Mouse (Mus musculus) G1E-ER4 (cell line): ENCODE results near the gene Tmtc2. TPM values are rescaled to one million over a fixed set of nuclear protein-coding genes. Genes with fewer than 3 reads are reported as not detected.

Experiments used
- GATA1 ChIP-seq: IDR thresholded peaks from one replicate; pipeline ENCODE4 v1.8.0; 2012; ENCODE audit warnings: low read length, inconsistent platforms
- polyA plus RNA-seq: library from polyadenylated mRNA; stranded (reverse); fragments of >175 nt; gene quantifications from 2 replicates; pipeline ENCODE4 v1.2.3, GENCODE M21; 2012

Tmtc2 gene
- polyA plus RNA-seq, 1 experiment, result 0.45 TPM

DNA sequence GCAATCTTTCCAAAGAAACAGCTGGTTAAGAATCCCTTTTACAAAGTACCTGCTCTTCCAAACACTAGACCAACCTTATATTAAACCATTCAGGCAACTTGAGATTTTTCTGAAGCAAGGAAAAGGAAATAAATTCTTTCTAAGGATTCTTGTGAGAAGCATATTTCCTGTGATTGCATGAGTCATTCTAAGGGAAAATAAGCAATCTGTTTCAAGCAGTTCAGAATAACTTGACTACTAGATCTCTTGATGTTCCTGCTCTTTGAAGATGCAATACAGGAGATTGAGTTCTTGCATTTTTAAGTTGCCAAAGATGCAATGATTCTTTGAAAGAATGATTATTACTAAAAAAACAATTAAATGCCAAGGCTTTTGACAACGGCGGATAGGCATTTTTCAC, 345.6 kb downstream of the Tmtc2 start:
- TF ChIP-seq GATA1, result no peak

DNA sequence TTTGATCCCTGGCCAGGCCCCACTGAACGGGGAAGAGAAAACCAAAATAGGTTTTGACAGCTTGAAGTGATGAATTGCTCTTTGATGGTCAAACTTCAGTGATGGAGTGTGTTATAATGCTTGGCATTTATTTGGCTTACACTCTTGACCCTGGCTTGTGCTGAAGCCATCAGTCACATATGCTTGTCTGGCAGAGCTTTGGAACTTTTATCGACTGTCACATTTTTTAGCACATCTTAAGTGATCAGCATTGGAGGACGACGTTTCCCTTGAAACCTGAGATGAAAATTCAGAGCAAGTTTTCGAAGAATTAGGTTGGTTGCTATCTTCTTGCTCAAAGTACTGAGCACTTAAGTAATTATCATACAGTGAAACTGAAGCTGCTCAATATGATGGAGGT, 346.6 kb downstream of the Tmtc2 start:
- no peak for TF ChIP-seq GATA1

DNA sequence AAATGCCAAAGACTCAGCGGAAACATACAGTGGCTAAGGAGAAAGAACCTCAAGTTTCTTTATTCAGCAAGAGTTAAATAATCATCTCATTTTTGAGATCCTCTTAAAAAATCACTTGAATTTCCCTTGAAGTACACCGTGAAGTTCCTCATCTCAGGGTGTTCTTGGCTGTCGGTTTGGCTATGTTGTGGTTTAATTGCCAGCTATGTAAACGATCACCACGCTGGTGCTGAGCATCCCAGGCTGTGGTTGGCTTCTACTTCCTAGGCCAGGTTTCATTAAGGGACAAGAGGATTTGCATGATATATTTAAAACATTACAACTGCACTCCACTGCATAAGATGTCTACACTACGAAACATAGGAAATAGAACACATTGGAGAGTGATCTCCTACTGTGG, 348.5 kb downstream of the Tmtc2 start:
- no peak for TF ChIP-seq GATA1

DNA sequence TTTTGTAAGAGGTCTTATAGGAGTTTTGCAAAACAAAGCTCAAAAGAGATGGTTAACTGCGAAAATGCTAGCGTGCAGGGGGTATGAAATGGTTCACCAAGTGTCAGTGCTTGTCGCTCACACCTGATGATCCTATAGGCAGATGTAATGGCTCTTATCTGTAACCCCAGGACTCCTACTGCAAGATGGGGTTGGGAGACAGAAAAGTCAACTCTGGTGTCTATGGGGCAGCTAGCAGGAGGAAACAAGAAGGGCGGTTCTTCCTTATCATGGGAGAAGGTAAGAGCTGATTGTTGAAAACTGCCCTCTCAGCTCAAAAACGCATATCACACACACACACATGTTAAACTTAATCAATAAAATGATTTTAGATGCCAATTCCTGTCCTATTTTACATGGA, 351.3 kb downstream of the Tmtc2 start:
- peak; percentile 71 for TF ChIP-seq GATA1

DNA sequence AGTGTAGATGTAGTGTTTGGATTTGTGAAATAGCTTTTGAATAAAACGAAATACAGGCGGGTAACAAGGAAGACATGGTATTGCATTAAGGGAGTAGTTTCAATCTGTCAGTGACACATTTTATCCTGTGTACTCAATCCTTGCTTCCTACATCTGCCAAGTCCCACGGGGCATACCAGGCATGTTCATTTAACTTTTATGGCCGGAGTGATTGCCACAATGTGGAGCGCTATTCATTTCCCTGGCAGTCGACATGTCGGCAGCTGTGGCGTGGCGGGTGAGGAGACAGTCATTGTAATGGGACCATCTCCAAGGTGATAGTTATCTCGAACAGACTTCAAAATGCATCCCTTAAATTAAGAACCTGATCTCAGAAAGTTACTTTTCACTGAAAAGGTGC, 372.8 kb downstream of the Tmtc2 start:
- TF ChIP-seq GATA1, result no peak

DNA sequence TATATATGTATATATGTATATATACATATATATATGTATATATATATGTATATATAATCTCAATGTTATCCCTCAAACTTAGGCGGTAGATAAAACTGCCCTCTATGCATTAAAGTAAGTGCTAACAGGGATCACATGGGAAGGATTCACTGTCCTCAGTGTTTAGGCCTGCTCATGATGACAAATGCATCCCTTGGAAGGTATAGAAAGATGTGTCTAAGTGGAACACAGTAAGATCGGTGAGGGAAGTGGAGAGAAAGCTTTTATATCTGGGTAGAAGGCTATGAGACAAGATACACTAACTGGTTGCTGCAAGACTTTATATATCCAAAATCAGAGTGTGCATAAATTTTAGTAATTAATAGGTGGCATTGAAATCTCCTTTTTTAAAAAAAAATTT, 373.6 kb downstream of the Tmtc2 start:
- no peak for TF ChIP-seq GATA1

DNA sequence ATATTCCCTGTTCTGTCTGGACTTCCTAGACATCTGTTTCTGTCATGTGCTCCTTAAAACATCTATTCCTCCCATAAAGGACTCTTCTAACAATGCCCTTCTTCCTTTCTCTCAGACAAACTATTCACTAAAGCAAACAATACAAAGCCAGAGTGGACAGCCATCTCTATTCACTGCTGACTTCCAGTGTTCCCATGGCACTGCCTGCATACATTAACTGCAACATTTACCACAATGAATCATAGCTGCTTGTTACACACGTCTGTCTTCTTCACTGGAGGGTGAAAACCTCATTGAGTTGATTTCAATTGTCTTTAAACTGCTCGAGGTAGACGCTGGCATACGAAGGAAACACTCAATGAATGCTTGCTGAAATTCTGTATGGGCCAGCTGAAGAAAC, 374.2 kb downstream of the Tmtc2 start:
- TF ChIP-seq GATA1, result no peak

DNA sequence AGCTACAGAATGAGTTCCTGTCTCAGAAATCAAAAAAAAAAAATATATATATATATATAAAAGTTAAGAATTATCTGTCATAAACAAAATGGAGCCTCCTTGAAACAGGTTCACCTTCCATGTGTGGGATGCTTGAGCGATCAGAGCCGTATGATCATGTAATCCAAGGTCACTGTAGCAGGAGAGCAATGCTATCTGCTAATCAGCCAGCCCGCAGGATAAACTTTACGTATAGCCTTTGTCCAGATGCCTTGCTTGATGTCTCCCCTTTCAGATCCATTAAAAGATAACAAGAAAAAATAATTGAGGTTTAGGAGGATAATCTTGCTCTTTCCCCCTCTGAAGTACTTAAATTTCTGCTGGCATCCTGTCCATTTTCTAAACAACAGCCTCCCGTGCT, 374.7 kb downstream of the Tmtc2 start:
- TF ChIP-seq GATA1, result no peak

DNA sequence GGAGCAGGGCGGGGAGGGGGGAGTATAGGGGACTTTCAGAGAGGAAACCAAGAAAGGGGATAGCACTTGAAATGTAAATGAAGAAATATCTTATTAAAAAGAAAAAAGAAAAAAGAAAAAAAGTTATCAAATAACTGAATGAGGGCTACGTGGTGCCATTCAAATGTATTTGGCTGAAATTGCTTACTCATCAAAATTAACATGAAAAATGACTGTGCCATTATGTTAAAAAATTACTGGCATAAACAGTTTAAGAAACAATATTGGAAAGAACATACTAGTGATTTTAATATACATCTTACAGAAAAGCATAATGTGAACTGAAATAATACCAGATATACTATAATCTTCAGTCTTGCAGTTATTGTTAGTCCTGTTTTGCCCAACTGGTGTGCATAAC, 378.9 kb downstream of the Tmtc2 start:
- TF ChIP-seq GATA1, result no peak

DNA sequence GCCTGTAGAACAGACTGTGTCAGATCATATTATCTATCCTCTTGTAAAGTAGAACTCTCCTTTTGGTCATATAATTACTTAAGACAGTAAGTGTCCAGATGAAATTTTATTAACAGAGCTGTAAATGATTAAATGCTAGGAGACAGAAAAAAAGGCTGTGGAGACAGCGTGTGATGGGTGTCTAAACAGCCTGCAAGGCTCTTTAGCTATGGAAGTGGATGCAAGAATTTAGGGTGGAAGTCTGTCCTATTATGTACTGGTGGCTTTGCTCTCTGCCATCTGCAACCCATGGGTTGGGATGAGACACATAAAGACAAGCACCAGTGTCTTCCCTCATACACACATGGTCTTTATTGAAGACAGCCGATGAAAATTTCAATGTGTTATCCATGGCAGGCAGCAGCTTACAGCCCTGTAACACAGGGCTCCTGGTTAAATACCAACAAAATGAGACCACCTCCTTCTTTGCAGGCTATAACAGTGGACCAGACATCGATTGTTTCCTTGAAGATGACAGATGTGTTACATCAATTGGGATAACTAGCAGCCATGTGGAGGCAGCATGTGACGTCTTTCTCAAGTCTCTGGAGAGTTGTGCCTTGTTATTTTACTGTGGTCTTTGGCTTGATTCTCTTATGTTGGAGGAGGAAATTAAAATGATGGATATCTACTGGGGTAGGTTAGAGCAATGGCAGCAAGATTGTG, 380.3 kb downstream of the Tmtc2 start:
- TF ChIP-seq GATA1, result no peak

DNA sequence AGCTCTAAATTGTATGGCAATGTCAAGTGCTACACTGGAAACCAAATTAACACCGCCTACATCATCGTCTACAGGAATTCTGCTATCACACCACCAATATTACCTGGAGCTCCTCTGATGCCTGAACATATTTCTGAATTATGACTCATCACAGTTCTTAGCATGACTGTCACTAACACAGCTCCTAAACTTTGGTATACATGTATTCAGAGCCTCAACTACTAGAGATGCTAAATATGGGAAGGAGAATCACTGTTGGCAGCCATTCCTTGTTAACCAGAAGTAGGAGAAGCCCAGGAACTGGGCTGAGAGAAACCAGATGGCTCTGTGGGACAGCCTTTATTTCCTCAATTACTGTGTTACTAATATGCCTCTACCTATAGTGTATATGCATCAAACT, 382.2 kb downstream of the Tmtc2 start:
- no peak for TF ChIP-seq GATA1

DNA sequence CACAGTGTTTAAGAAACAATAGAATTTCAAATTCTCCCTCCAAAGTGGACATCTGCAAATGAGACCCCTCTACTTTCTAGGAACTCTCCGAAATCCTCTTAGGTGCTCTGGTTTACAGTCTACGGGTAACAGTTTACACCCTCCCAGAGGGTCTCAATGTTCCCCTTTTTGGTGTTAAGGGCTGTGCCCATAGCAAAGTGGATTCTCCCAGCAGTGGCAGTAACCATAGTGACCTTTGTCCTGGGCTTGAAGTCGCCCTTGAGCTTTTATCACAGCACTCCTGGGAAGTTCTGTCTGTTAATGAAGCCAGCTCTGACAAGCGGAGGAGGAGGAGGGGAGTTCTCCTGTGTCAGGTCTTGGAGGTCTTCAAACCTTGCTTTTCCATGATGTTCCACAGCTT, 384.5 kb downstream of the Tmtc2 start:
- no peak for TF ChIP-seq GATA1

DNA sequence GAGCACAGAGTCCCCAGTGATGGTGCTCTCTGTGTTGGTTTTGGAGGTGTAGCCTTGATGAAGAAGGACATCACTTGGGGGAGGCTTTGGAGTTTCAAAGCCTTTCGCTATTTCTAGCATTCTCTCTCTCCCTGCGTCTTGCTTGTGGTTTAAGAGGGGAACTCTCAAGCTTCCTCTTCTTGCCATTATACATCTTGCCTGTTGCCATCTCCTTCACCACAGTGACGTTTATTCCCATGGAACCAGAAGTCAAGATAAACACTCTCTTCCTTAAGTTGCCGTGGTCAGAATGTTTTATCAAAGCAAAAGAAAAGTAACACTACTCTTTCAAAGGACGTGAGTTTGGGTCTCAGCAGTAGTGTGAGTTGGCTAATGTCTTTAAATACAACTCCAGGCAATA, 387.6 kb downstream of the Tmtc2 start:
- TF ChIP-seq GATA1, result no peak

DNA sequence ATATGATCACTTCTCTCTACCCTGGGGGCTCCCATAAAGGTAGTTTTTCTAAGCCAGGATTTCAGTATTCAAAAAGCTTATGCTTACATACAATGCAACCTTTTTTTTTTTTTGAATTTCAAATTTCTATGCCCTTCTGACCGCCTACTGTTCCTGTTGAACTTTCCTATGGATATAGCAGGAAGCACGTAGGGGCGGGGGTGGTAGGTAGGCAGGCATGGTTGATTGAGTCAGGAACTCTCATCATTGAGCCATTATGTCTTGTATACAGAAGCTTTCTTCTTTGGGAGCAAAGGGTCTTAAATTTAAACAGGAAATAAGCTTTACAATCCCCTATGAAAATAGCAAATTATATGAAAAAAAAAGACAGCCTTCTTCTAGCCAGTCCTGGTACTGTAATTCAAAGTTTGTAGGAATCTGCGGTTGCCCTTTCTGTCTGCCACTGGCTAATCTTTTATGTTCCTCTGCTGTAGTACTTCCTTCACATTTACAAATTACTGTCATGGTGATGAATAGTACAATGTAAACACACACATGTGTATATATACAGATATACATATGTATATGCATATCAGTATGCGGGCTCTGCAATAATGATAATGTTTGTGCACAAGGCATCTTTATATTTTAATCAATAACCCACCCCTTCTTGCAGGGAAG, 405.7 kb downstream of the Tmtc2 start:
- no peak for TF ChIP-seq GATA1

DNA sequence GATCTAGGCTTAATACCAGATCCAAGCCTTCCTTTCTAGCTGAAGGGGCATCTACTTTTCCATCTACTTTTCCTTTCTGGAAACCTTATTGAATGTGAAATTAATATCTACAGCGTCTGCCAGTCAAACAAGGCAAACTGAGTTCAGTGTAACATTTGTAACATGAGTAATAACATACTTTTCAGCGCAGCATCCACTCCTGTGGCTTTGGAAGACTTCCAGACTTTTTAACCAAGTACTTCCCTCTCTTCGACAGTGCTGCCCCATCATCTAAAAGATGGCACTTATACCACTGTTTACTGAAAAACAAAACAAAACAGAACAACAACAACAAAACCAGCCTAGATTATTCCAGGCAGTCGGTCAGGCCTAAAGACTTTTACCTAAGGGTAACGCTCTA, 409.0 kb downstream of the Tmtc2 start:
- TF ChIP-seq GATA1, result no peak

DNA sequence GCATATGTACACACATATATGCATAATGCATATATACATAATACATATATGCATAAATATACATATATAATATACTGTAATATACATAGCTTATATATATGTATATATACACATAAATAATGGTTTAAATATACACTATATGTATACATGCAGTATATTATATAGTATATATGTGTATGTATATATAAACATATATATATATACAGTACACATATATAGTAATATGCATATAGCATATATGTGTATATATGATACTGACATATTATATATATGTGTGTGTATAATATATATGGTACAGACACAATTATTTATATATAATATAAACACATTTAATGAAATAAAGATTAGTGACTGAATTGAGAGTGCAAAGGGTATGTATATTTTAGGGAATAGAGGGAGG, 420.5 kb downstream of the Tmtc2 start:
- TF ChIP-seq GATA1, result no peak

DNA sequence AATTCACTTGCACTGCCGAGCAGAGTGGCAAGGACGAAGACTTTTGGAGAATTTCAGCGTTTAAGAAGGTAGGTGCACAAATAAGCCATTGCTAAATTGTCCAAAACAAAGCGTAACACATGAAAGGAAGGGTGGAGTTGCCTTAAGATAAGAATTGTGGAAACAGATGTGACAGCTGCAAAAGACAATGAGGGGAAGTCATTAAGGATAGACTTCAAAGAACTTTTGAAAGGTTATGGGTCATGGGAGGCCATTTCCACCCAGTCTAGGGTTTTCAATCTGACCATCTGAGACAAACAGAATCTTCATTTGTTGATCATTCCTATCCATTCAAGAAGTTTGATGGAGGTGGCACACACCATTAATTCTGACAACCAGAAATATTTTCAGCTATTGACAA, 429.9 kb downstream of the Tmtc2 start:
- no peak for TF ChIP-seq GATA1
